Mouse (Mus musculus) CH12.LX (cell line): ENCODE data around the gene Sult2a2.

Experiments used
- CHD2 ChIP-seq: IDR thresholded peaks from 2 replicates; pipeline ENCODE4 v1.6.1; 2011; ENCODE audit warnings: low read length, improper control_type of control experiment
- CTCF ChIP-seq, 2 experiments: IDR thresholded peaks in 1 of 2; conservative IDR thresholded peaks in 1 of 2; 2 replicates each; pipeline ENCODE4 v1.5.1; 2011 to 2012; ENCODE audit warnings: low read depth in 2 of 2, low read length in 2 of 2, improper control_type of control experiment in 1 of 2, inconsistent platforms in 1 of 2, mild to moderate bottlenecking in 1 of 2, moderate library complexity in 1 of 2
- GABPA ChIP-seq: IDR thresholded peaks from 2 replicates; pipeline ENCODE4 v1.6.1; 2012; ENCODE audit warnings: low read depth, low read length, improper control_type of control experiment, inconsistent platforms; ENCODE audit not compliant: insufficient replicate concordance
- POLR2A ChIP-seq: IDR thresholded peaks from 2 replicates; pipeline ENCODE4 v1.6.1; 2011; ENCODE audit warnings: low read depth, mild to moderate bottlenecking, improper control_type of control experiment, low read length
- USF1 ChIP-seq: IDR thresholded peaks from 2 replicates; pipeline ENCODE4 v1.6.1; 2014; ENCODE audit warnings: low read depth, mild to moderate bottlenecking, inconsistent platforms, low read length, improper control_type of control experiment
- ZMIZ1 ChIP-seq: IDR thresholded peaks from 2 replicates; pipeline ENCODE4 v1.6.1; 2012; ENCODE audit warnings: low read depth, mild to moderate bottlenecking, inconsistent platforms, low read length, improper control_type of control experiment

DNA sequence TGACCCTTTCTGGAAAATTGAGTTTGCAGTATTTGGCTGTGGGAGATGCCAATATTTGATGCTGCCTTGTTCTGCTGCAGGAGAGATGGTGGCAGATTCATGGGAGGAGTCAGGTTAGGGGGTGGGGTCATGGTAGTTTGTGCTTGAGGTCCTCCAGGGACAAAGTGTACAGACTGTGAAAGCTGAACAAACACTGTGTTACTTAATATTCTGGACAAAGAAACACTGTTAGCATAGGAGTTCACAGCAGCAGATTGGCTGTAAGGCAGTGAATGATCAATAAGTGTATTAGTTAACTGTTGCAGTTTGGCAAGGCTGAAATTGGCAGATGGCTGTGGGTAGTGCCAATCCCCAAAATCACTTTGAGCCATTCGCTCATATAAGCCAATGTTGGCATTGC is 80.6 kb downstream of the Sult2a2 start:
- TF ChIP-seq POLR2A: no peak
- TF ChIP-seq USF1: no peak
- no peak for TF ChIP-seq CHD2
- TF ChIP-seq CTCF (conservative IDR thresholded peaks at IDR 0.05 in 1 of 2, IDR thresholded peaks at IDR 0.05 in 1 of 2; ENCODE audit: low read depth in 2 of 2, low read length in 2 of 2): no peak
- no peak for TF ChIP-seq GABPA
- no peak for TF ChIP-seq ZMIZ1
